Mouse (Mus musculus): ENCODE measurements around the gene Tmed1.

GRCm38 (mm10) chr9:21545351-21545915 lies 35.4 kb upstream of the Tmed1 start:
- TF ChIP-seq CTCF (IDR thresholded peaks at IDR 0.05; ENCODE audit: low read depth) (0 out of 2 replicates have a peak, but pooled peaks have one; percentile 3), EP300 (IDR thresholded peaks at IDR 0.05; ENCODE audit: low read depth) (no peak)

Measured in liver, embryonic 14.5 days (tissue).